Mouse (Mus musculus): Measurements from ENCODE around the gene Mansc4. TPM values are rescaled to one million over a fixed set of nuclear protein-coding genes. Genes with fewer than 3 reads are reported as not detected.
A peak's percentile ranks its signal among the peaks of the same experiment; 100 is the strongest.

Mansc4 gene
- polyA plus RNA-seq, 1 experiment, result 0.59 TPM

DNA sequence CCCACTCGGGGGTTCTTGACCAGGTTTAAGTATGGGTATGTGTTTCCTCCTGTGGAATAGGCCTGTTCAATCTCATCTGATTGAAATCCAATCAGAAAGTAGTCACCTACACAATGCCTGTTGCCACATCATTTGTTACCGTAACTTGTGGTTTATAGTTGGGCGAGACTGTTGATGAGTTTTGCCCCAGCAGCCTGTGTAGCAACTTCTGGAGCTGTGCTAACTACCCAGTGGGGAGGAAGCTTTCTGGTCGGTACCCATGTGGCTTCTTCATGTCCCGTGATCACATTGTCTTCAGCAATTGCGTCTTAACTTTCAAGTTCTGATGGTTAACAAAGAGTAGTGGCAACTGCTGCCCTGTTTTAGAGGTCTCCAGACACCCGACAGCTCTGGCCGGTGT, 35.2 kb downstream of the Mansc4 start:
- DNase-seq (ENCODE audit: low read depth), result no peak
- TF ChIP-seq CTCF (IDR thresholded peaks at IDR 0.05; ENCODE audit: borderline replicate concordance, extremely low read depth, insufficient read depth, insufficient read length), result no peak
- no peak for TF ChIP-seq POLR2A (IDR thresholded peaks at IDR 0.05; ENCODE audit: borderline replicate concordance, extremely low read depth, insufficient read depth, insufficient read length, poor library complexity, severe bottlenecking)

DNA sequence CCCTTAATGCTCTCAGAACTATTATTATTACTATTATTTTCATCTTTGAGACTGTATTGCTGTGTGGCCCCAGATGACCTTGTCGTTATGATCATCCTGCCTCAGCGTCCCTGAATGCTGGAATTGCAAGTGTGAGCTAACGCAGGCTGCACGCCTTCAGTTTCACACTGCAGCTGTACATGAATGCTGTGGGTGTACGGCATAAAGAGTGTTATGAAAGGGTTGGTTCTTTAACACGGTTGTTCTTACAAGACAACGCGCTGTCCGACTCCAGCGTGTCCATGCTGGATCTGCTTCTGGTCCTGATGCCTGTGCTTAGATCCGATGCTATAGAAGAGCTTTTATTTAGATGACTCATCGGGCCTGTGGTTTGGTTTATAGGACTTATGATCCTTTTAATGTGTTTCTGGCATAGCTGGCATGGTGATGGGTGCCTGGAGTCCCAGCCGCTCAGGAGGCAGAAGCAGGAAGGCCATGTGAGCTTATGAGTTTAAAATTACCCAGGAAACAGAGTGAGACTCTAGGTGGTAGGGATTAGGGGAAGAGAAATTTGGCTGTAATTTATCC, 37.5 kb downstream of the Mansc4 start:
- TF ChIP-seq CTCF (IDR thresholded peaks at IDR 0.05; ENCODE audit: borderline replicate concordance, extremely low read depth, insufficient read depth, insufficient read length) (no peak), POLR2A (IDR thresholded peaks at IDR 0.05; ENCODE audit: borderline replicate concordance, extremely low read depth, insufficient read depth, insufficient read length, poor library complexity, severe bottlenecking) (no peak)
- DNase-seq (ENCODE audit: low read depth), result no peak

DNA sequence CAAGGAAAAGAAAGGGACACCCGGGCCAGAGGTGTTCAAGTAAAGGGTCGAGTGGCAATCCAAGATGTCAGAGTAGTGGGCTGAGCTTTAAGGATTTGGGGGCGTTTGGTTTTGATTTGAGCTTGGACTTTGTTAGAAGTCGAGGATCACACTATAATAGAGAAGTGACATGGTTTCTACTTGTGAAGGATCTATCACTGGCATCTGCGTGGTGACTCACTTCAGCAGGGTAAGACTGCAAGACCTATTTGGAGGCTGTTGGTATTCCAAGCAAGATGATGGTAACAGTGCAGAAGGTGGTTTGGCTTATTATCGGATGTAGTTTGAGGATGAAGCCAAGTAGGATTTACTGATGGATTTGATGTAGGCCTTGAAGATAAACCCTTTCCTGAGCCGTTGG, 43.2 kb downstream of the Mansc4 start:
- DNase-seq (ENCODE audit: low read depth), result peak; percentile 6
- TF ChIP-seq CTCF (IDR thresholded peaks at IDR 0.05; ENCODE audit: borderline replicate concordance, extremely low read depth, insufficient read depth, insufficient read length) (no peak), POLR2A (IDR thresholded peaks at IDR 0.05; ENCODE audit: borderline replicate concordance, extremely low read depth, insufficient read depth, insufficient read length, poor library complexity, severe bottlenecking) (no peak)

DNA sequence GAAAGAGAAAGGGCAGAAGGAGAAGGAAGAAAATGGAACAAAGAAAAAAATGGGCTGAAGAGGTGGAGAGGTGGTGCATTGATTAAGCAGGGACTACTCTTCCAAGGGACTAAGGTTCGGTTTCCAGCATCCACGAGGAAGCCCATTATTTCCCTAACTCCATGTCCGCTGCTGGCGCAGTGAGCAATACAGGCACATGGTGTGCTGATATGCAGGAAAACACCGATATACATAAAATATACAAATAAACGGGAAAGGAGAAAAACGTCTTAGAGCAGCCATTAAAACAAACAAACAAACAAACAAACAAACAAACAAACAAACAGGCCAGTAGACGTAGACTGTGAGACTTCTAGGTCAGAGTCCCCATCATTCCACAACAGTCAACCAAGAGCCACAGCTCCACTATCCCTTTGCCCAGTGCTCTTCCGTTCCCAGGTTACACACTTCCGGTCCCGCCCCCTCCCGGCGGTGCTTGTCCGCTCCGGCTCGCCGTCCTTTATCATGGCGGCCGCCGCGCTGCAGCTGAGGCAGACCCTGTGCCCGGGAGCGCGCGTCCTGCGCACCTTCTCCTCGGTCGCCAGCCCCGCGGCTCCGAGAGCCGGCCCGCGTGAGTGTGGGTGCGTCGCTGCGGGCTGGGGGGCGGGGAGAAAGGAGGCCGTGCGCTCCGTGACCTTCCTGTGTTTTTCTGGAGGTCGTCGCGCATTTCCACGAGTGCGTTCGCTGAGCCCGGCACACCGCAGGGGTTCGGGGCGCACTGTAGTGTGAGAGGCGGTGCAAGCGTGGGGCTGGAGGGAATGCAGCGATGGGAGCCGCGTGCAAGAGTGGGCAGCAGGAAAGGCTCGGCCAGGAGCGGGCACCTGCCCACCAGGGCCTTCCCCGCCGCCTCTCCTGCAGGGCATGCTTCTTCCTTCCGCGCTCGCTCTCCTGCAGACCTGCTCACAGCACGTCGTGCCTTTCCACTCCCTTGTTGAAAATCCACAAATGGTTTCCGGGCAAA, 44.2 kb downstream of the Mansc4 start, which contains the start of gene Mrps35:
Mrps35 (plus strand) TSS at position 474 of the 1,000 bp plus-strand sequence.
- DNase-seq (ENCODE audit: low read depth), result peak; percentile 96
- TF ChIP-seq POLR2A (IDR thresholded peaks at IDR 0.05; ENCODE audit: borderline replicate concordance, extremely low read depth, insufficient read depth, insufficient read length, poor library complexity, severe bottlenecking), result peak; percentile 94
- no peak for TF ChIP-seq CTCF (IDR thresholded peaks at IDR 0.05; ENCODE audit: borderline replicate concordance, extremely low read depth, insufficient read depth, insufficient read length)

DNA sequence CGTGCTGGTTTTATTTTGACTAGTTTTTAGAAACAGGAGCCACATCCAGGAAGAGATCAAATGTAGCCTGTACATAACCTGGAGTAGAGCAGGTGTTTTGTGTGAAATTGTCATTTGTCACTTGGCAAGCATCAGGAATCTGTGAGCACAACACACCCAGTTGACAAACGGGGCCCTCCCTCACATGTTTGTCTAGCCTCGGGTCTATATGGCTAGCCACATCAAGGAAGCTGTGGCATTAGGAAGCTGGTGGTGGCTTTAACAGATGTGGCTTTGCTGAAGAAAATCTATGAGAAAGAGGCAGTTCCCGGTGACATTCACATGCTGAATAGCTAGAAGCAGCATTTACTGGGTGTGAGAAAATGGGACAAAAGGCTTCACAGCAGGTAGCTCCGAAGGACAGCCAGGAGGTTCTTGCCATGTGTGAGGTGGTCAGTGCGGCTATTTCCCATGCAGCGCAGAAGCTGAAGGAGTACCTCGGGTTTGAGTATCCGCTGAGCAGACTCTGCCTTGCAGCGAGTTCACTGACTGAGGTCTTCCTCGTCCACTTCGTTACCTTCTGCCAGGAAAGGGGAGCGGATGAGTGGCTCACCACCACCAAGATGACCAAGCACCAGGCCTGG, 54.4 kb downstream of the Mansc4 start, which contains the start of gene Rep15:
Rep15 (plus strand) TSS at position 282 of the 623 bp plus-strand sequence.
- no peak for TF ChIP-seq POLR2A (IDR thresholded peaks at IDR 0.05; ENCODE audit: borderline replicate concordance, extremely low read depth, insufficient read depth, insufficient read length, poor library complexity, severe bottlenecking)
- no peak for TF ChIP-seq CTCF (IDR thresholded peaks at IDR 0.05; ENCODE audit: borderline replicate concordance, extremely low read depth, insufficient read depth, insufficient read length)
- peak; percentile 2 for DNase-seq (ENCODE audit: low read depth)

DNA sequence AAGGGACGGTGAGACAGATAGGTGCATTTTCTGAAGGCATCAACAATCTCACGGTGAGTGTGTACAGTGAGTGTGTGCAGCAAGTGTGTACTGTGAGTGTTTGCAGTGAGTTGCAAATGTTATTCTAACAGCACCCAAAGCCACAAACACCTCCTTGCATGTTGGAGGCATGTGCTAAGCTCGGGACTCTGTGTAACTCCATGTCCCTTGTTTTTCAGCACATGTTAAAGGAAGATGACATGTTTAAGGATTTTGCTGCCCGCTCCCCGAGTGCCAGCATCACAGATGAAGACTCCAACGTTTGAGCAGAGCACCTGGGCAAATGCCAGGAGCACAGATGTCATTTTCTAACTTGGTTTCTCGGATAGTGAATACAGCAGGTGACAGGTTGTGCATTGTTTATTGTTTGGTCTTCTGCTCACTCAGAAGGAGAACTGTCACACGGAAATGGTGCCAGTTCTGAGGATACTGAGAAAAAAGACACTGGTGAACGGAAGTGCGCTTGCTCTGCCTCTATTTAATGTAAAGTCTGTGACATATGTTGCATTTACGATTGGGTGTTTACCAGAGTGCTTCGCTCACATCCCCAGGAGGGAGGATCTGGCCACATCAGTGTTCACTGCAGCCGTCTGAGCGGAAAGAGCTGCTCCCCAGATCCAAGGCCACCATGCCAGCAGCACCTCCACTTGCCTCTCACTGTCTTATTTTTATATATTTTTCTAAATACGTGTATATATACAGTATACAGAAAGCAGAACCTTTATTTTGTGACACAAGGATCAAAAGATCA, 56.5 kb downstream of the Mansc4 start:
- TF ChIP-seq CTCF (IDR thresholded peaks at IDR 0.05; ENCODE audit: borderline replicate concordance, extremely low read depth, insufficient read depth, insufficient read length), result no peak
- no peak for TF ChIP-seq POLR2A (IDR thresholded peaks at IDR 0.05; ENCODE audit: borderline replicate concordance, extremely low read depth, insufficient read depth, insufficient read length, poor library complexity, severe bottlenecking)
- DNase-seq (ENCODE audit: low read depth), result peak; percentile 67

DNA sequence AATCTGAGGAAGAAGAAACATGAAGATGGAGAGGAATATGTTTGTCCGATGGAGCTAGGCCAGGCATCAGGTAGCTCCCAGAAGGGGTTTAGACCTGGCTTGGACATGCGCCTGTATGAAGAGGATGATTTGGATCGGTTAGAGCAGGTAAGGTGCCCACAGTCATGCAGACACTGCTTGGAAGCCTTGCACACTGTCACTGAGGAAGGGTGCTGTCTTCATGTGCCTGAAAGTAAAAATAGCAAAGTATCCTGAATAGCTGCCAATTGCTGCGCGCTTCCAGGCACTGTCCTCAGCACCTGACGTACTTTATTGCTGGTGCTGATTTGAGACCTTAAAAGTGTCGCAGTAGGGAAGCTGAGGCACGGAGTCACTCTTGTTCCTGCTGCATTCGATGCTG, 57.2 kb downstream of the Mansc4 start:
- DNase-seq (ENCODE audit: low read depth), result no peak
- TF ChIP-seq POLR2A (IDR thresholded peaks at IDR 0.05; ENCODE audit: borderline replicate concordance, extremely low read depth, insufficient read depth, insufficient read length, poor library complexity, severe bottlenecking) (no peak), CTCF (IDR thresholded peaks at IDR 0.05; ENCODE audit: borderline replicate concordance, extremely low read depth, insufficient read depth, insufficient read length) (no peak)

DNA sequence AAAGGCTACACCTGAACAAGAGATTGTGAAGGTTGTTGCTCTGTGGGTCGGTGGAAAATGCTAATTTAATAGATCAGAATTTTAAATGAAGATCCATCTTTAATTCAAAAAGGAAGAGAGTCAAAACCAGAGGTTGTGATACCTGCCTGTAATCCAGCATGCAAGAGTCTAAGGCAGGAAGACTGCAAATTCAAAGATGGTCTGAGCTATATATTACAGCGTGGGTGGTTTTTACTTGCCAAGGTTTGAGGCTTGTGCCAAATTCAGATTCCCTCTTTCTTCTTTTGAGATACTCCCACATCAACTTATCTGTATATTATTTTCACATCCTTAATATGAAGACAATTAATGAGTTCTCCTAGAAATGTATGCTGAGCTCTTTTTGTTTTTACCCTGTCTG, 58.4 kb downstream of the Mansc4 start:
- TF ChIP-seq CTCF (IDR thresholded peaks at IDR 0.05; ENCODE audit: borderline replicate concordance, extremely low read depth, insufficient read depth, insufficient read length) (no peak), POLR2A (IDR thresholded peaks at IDR 0.05; ENCODE audit: borderline replicate concordance, extremely low read depth, insufficient read depth, insufficient read length, poor library complexity, severe bottlenecking) (no peak)

More for the DNA sequence above, 58.4 kb downstream of the Mansc4 start:
- DNase-seq (ENCODE audit: low read depth), result no peak

Other genes starting within 250 kb of the Mansc4 start
- gene Smco2, start 236.9 kb downstream of the Mansc4 start, polyA plus RNA-seq (2012; rRNA removed), result not detected in 2 replicates
- 10.1 and 15.1 TPM in 2 replicates for gene Ppfibp1, start 198.5 kb downstream of the Mansc4 start, polyA plus RNA-seq (2012; rRNA removed)
- gene 1700034J05Rik, start 132.6 kb downstream of the Mansc4 start, polyA plus RNA-seq (2012; rRNA removed), result not detected in 2 replicates
- gene Rep15, start 54.4 kb downstream of the Mansc4 start, polyA plus RNA-seq (2012; rRNA removed), result 0.58 and 0.66 TPM in 2 replicates
- gene Mrps35, start 44.3 kb downstream of the Mansc4 start, polyA plus RNA-seq (2012; rRNA removed), result 29.8 and 30.9 TPM in 2 replicates
- gene Klhl42, start 4.3 kb upstream of the Mansc4 start, polyA plus RNA-seq (2012; rRNA removed), result 10.9 and 13.0 TPM in 2 replicates
- gene Pthlh, start 177.2 kb upstream of the Mansc4 start, polyA plus RNA-seq (2012; rRNA removed), result 1.6 and 3.2 TPM in 2 replicates

Data from brain, embryonic 14.5 days (tissue).